Mouse (Mus musculus) midbrain, postnatal 0 days (tissue): ENCODE results near the gene Enpp3. TPM values are rescaled to one million over a fixed set of nuclear protein-coding genes. Genes with fewer than 3 reads are reported as not detected.
A peak's percentile ranks its signal among the peaks of the same experiment; 100 is the strongest.

Experiments
- ATAC-seq: fragments of 200-750 bp; cut with Nextera tagmentation; 2 replicates; pipeline ENCODE4 v1.8.0; 2017; ENCODE audit warnings: moderate number of reproducible peaks, mild to moderate bottlenecking, moderate TSS enrichment, moderate library complexity; ENCODE audit not compliant: low FRiP score
- DNase-seq: peaks from one replicate; pipeline ENCODE4 v3.0.0-alpha.2; 2015; ENCODE audit warnings: low spot score
- H3K27ac ChIP-seq: fragments of 300-500 bp; sonication (generic); 2 replicates; pipeline ENCODE4 v1.5.1; 2014; ENCODE audit warnings: low read depth, mild to moderate bottlenecking, low read length, mixed read lengths
- H3K27me3 ChIP-seq: fragments of 300-500 bp; sonication (generic); 2 replicates; pipeline ENCODE4 v1.6.1; 2014; ENCODE audit warnings: low read length, control low read depth, mixed read lengths; ENCODE audit not compliant: insufficient read depth
- H3K36me3 ChIP-seq: fragments of 300-500 bp; sonication (generic); 2 replicates; pipeline ENCODE4 v1.6.1; 2014; ENCODE audit warnings: low read length, control low read depth, mixed read lengths; ENCODE audit not compliant: insufficient read depth
- H3K4me1 ChIP-seq: fragments of 300-500 bp; sonication (generic); 2 replicates; pipeline ENCODE4 v1.6.1; 2014; ENCODE audit warnings: mild to moderate bottlenecking, control low read depth, antibody characterized with exemption, low read length, mixed read lengths; ENCODE audit not compliant: insufficient read depth
- H3K4me2 ChIP-seq: fragments of 300-500 bp; sonication (generic); 2 replicates; pipeline ENCODE4 v1.6.1; 2014; ENCODE audit warnings: low read depth, mild to moderate bottlenecking, low read length, mixed read lengths; ENCODE audit not compliant: poor library complexity, severe bottlenecking
- H3K4me3 ChIP-seq: fragments of 300-500 bp; sonication (generic); 2 replicates; pipeline ENCODE4 v1.5.1; 2014; ENCODE audit warnings: low read depth, mild to moderate bottlenecking, low read length, moderate library complexity
- H3K9ac ChIP-seq: fragments of 300-500 bp; sonication (generic); replicated peaks from 2 replicates; pipeline ENCODE4 v1.6.1; 2014; ENCODE audit warnings: mild to moderate bottlenecking, low read length, moderate library complexity, mixed read lengths; ENCODE audit not compliant: poor library complexity, severe bottlenecking
- H3K9me3 ChIP-seq: fragments of 300-500 bp; sonication (generic); 2 replicates; pipeline ENCODE4 v1.6.1; 2016; ENCODE audit warnings: low read length, control low read depth
- CTCF ChIP-seq: IDR thresholded peaks from 2 replicates; pipeline ENCODE4 v1.5.1; 2016; ENCODE audit warnings: antibody characterized with exemption, mild to moderate bottlenecking
- WGBS: fragments of 180-500 bp; shearing (Covaris S2); extraction: QIAGEN DNeasy Blood & Tissue Kit; methylation state at CpG from one replicate; pipeline ENCODE4 v1.1.7; 2014; 5-methylcytosine and 5-hydroxymethylcytosine counted together
- polyA plus RNA-seq: library from polyadenylated mRNA; unstranded; fragments of >200 nt; fragmentation: Nextera tagmentation; extraction: Ambion mirVana; gene quantifications from 2 replicates; pipeline ENCODE4 v1.2.1, GENCODE M21; 2015
- total RNA-seq: library from RNA; depleted of rRNA; stranded (reverse); fragments of >200 nt; gene quantifications from 2 replicates; pipeline ENCODE4 v1.2.3, GENCODE M21; 2014

The Enpp3 gene
- total and polyA plus RNA-seq, 2 experiments from 2014 or later, result 1.2 to 1.6 TPM

GRCm38 (mm10) chr10:24863146-24863545 is 20.5 kb upstream of the Enpp3 start:
- ATAC-seq, result no peak
- no peak overlapping the region for H3K9ac ChIP-seq
- no peaks in the 10 kb centered on the region for H3K4me1 ChIP-seq
- H3K9me3 ChIP-seq, result no peaks in the 10 kb centered on the region
- no peak overlapping the region for H3K4me2 ChIP-seq
- H3K27ac ChIP-seq, result no peak overlapping the region
- WGBS, result 78% methylated on average over 2 of the region's 2 CpGs
- no peak for TF ChIP-seq CTCF
- DNase-seq, result no peak
- no peaks in the 10 kb centered on the region for H3K36me3 ChIP-seq
- no peak overlapping the region for H3K4me3 ChIP-seq
- 0 out of 2 replicates have a peak, but pooled peaks cover 3% of the 10 kb centered on the region for H3K27me3 ChIP-seq

GRCm38 (mm10) chr10:24841998-24842397 is 625 bp downstream of the Enpp3 start:
- DNase-seq (no peak), ATAC-seq (no peak)
- H3K36me3 ChIP-seq, result no peaks in the 10 kb centered on the region
- H3K27ac ChIP-seq, result no peak overlapping the region
- no peaks in the 10 kb centered on the region for H3K4me1 ChIP-seq
- H3K4me2 ChIP-seq, result no peak overlapping the region
- H3K4me3 ChIP-seq, result no peak overlapping the region
- no peaks in the 10 kb centered on the region for H3K27me3 ChIP-seq
- 77% methylated on average over 2 of the region's 2 CpGs for WGBS
- no peak overlapping the region for H3K9ac ChIP-seq
- TF ChIP-seq CTCF, result no peak
- no peaks in the 10 kb centered on the region for H3K9me3 ChIP-seq

DNA sequence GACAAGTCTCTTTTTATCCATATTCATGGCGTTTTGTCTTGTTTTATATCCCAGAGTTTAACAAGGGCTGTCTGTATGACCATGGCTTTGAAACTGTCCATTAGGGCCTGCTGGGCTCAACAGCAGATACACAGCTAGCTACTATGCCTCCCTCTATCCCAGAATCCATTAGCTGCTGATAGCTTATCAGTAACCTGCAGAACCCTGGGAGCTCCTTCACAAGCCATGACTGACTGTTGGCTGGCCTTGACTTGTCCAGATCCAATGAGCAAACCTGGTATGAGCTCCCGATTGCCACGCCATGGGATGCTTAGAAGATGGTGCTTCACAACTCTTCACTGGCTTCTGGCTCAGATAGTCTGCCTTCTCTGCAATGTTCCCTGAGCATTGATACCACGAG is 1.8 kb downstream of the Enpp3 start:
- Histone ChIP-seq H3K27me3 (no peaks in the 10 kb centered on the region), H3K36me3 (no peaks in the 10 kb centered on the region), H3K4me2 (no peak overlapping the region), H3K27ac (no peak overlapping the region), H3K9me3 (no peaks in the 10 kb centered on the region), H3K4me1 (peaks cover 2% of the 10 kb centered on the region; the same call in 1 of the 2 replicates), H3K4me3 (no peak overlapping the region), H3K9ac (no peak overlapping the region)
- ATAC-seq (no peak), DNase-seq (no peak)
- 89% methylated on average over 4 of the region's 4 CpGs for WGBS
- no peak for TF ChIP-seq CTCF

DNA sequence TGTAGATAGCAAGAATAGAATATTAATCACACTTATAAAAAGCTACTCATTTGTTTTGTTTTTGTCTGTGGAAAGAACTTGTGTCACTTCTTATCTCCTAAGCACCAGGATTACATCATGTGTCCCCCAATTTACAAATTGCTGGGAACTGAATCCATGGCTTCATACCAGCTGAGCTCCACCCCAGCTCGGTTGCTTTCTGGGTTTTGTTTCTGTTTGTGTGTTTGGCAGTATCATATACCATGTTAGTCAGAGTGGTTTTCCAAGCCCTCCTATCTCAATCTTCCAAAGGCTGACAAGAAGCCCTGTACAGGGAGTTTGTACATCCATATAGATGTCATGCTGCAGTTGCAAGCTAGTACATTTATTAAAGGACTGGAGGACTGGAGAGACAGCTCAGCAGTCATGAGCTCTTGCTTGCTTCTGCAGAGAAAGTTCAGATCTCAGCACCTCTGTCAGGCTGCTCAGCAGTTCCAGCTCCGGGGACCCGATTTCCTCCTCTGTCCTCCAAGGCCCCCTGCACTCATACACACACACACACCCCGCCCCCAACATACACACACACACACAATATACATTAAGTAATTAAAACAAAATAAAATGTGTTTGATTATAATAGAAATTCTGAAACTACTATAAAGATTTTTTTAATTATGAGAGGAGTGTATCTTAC is 6.1 kb downstream of the Enpp3 start:
- DNase-seq, result no peak
- Histone ChIP-seq H3K27me3 (no peaks in the 10 kb centered on the region), H3K9me3 (no peaks in the 10 kb centered on the region), H3K4me1 (peaks cover 2% of the 10 kb centered on the region; the same call in 1 of the 2 replicates), H3K4me3 (no peak overlapping the region; the same call in 1 of the 2 replicates), H3K4me2 (peak overlapping the region; percentile 43), H3K9ac (no peak overlapping the region), H3K36me3 (no peaks in the 10 kb centered on the region), H3K27ac (no peak overlapping the region)
- ATAC-seq, result 0 out of 2 replicates have a peak, but pooled peaks have one; percentile 44
- TF ChIP-seq CTCF, result no peak
- WGBS, result 51% methylated on average over 4 of the region's 4 CpGs

- no peak overlapping the region; the same call in 1 of the 2 replicates for H3K9ac ChIP-seq
- H3K9me3 ChIP-seq, result no peaks in the 10 kb centered on the region
- H3K4me2 ChIP-seq, result peak overlapping the region; percentile 43
- H3K27me3 ChIP-seq, result no peaks in the 10 kb centered on the region
- no peaks in the 10 kb centered on the region for H3K36me3 ChIP-seq
- TF ChIP-seq CTCF, result no peak
- ATAC-seq (peak; percentile 38; the same call in 1 of the 2 replicates), DNase-seq (peak; percentile 6)
- 10% methylated on average over 12 of the region's 12 CpGs for WGBS
- H3K4me1 ChIP-seq, result peaks cover 2% of the 10 kb centered on the region; the same call in 1 of the 2 replicates
- no peak overlapping the region for H3K27ac ChIP-seq
- peak overlapping the region; percentile 24 for H3K4me3 ChIP-seq
Observed at GRCm38 (mm10) chr10:24835702-24836342, 6.8 kb downstream of the Enpp3 start.
